Mouse (Mus musculus) heart, embryonic 13.5 days (tissue): ENCODE data around the gene Slc9b1. TPM values are rescaled to one million over a fixed set of nuclear protein-coding genes. Genes with fewer than 3 reads are reported as not detected.

Experiments
- ATAC-seq: fragments of 200-750 bp; cut with Nextera tagmentation; 2 replicates; pipeline ENCODE4 v1.8.0; 2017; ENCODE audit warnings: moderate TSS enrichment; ENCODE audit not compliant: insufficient number of reproducible peaks, low FRiP score, low TSS enrichment; ENCODE audit errors: extremely low read depth
- H3K27ac ChIP-seq: fragments of 300-500 bp; sonication (generic); replicated peaks from 2 replicates; pipeline ENCODE4 v1.5.1; 2015; ENCODE audit warnings: moderate library complexity, mild to moderate bottlenecking, inconsistent platforms
- H3K27me3 ChIP-seq: fragments of 300-500 bp; sonication (generic); replicated peaks from 2 replicates; pipeline ENCODE4 v1.6.1; 2015; ENCODE audit warnings: mild to moderate bottlenecking, inconsistent platforms
- H3K36me3 ChIP-seq: fragments of 300-500 bp; sonication (generic); 2 replicates; pipeline ENCODE4 v1.6.1; 2015; ENCODE audit warnings: mild to moderate bottlenecking, inconsistent platforms
- H3K4me1 ChIP-seq: fragments of 300-500 bp; sonication (generic); 2 replicates; pipeline ENCODE4 v1.6.1; 2015; ENCODE audit warnings: inconsistent platforms
- H3K4me2 ChIP-seq: fragments of 300-500 bp; sonication (generic); 2 replicates; pipeline ENCODE4 v1.6.1; 2015; ENCODE audit warnings: inconsistent platforms, mild to moderate bottlenecking, moderate library complexity
- H3K4me3 ChIP-seq: fragments of 300-500 bp; sonication (generic); 2 replicates; pipeline ENCODE4 v1.5.1; 2015; ENCODE audit warnings: moderate library complexity, mild to moderate bottlenecking, inconsistent platforms
- H3K9ac ChIP-seq: fragments of 300-500 bp; sonication (generic); 2 replicates; pipeline ENCODE4 v1.6.1; 2015; ENCODE audit warnings: inconsistent platforms, mild to moderate bottlenecking, moderate library complexity
- H3K9me3 ChIP-seq: fragments of 300-500 bp; sonication (generic); 2 replicates; pipeline ENCODE4 v1.6.1; 2016; ENCODE audit warnings: inconsistent platforms
- WGBS: fragments of 180-500 bp; shearing (Covaris S2); methylation state at CpG from one replicate; pipeline ENCODE4 v1.1.7; 2015; ENCODE audit warnings: mixed read lengths; 5-methylcytosine and 5-hydroxymethylcytosine counted together
- polyA plus RNA-seq: library from polyadenylated mRNA; unstranded; fragments of >200 nt; fragmentation: Nextera tagmentation; extraction: Ambion mirVana; gene quantifications from 2 replicates; pipeline ENCODE4 v1.2.1, GENCODE M21; 2015

The Slc9b1 gene
- polyA plus RNA-seq, 1 experiment from 2014 or later, result not detected

- Histone ChIP-seq H3K9me3 (no peaks in the 10 kb centered on the region), H3K36me3 (no peaks in the 10 kb centered on the region), H3K27me3 (no peaks in the 10 kb centered on the region), H3K4me3 (no peak overlapping the region), H3K27ac (no peak overlapping the region), H3K4me2 (no peak overlapping the region), H3K9ac (no peak overlapping the region), H3K4me1 (peaks cover 39% of the 10 kb centered on the region)
- no peak for ATAC-seq
- 78% methylated on average over 3 of the region's 3 CpGs for WGBS
Observed at GRCm38 (mm10) chr3:135417245-135417644, 69.4 kb downstream of the Slc9b1 start.

- Histone ChIP-seq H3K4me2 (no peak overlapping the region), H3K9me3 (no peaks in the 10 kb centered on the region), H3K36me3 (no peaks in the 10 kb centered on the region), H3K27ac (no peak overlapping the region), H3K4me1 (peaks cover 36% of the 10 kb centered on the region), H3K9ac (no peak overlapping the region), H3K27me3 (no peaks in the 10 kb centered on the region), H3K4me3 (no peak overlapping the region)
- no peak for ATAC-seq
- 61% methylated on average over 3 of the region's 3 CpGs for WGBS
Observed at GRCm38 (mm10) chr3:135417799-135418198, 70.0 kb downstream of the Slc9b1 start.

- no peaks in the 10 kb centered on the region for H3K9me3 ChIP-seq
- H3K27ac ChIP-seq, result no peak overlapping the region
- H3K4me2 ChIP-seq, result no peak overlapping the region
- WGBS, result 81% methylated on average over 9 of the region's 9 CpGs
- H3K36me3 ChIP-seq, result no peaks in the 10 kb centered on the region
- ATAC-seq, result no peak
- H3K4me3 ChIP-seq, result no peak overlapping the region
- peak overlapping the region; percentile 47 for H3K9ac ChIP-seq
- peaks cover 24% of the 10 kb centered on the region for H3K4me1 ChIP-seq
- no peaks in the 10 kb centered on the region for H3K27me3 ChIP-seq
Observed at GRCm38 (mm10) chr3:135420542-135421309, 72.9 kb downstream of the Slc9b1 start.

GRCm38 (mm10) chr3:135421310-135421594 lies 73.4 kb downstream of the Slc9b1 start:
- no peak for ATAC-seq
- Histone ChIP-seq H3K27me3 (no peaks in the 10 kb centered on the region), H3K4me2 (peak overlapping the region; percentile 82; the same call in 1 of the 2 replicates), H3K27ac (no peak overlapping the region), H3K36me3 (no peaks in the 10 kb centered on the region), H3K9me3 (no peaks in the 10 kb centered on the region), H3K4me3 (peak overlapping the region; percentile 80; the same call in 1 of the 2 replicates), H3K9ac (peak overlapping the region; percentile 47), H3K4me1 (peaks cover 24% of the 10 kb centered on the region)

GRCm38 (mm10) chr3:135422232-135422855 lies 74.5 kb downstream of the Slc9b1 start:
- Histone ChIP-seq H3K36me3 (0 out of 2 replicates have a peak, but pooled peaks cover 3% of the 10 kb centered on the region), H3K4me1 (peaks cover 24% of the 10 kb centered on the region), H3K9me3 (no peaks in the 10 kb centered on the region), H3K27me3 (no peaks in the 10 kb centered on the region), H3K27ac (peak overlapping the region; percentile 98), H3K4me2 (peak overlapping the region; percentile 82), H3K4me3 (peak overlapping the region; percentile 80), H3K9ac (peak overlapping the region; percentile 91)
- 22% methylated on average over 8 of the region's 8 CpGs for WGBS
- ATAC-seq, result no peak

- Histone ChIP-seq H3K9ac (peak overlapping the region; percentile 91), H3K27ac (peak overlapping the region; percentile 98), H3K9me3 (no peaks in the 10 kb centered on the region), H3K36me3 (peaks cover 8% of the 10 kb centered on the region), H3K4me3 (peak overlapping the region; percentile 80), H3K27me3 (no peaks in the 10 kb centered on the region), H3K4me1 (peaks cover 24% of the 10 kb centered on the region), H3K4me2 (peak overlapping the region; percentile 82)
- ATAC-seq, result peak; percentile 97
- under 1% methylated on average over 99 of the region's 103 CpGs for WGBS
Observed at GRCm38 (mm10) chr3:135422856-135423607, 75.2 kb downstream of the Slc9b1 start.

GRCm38 (mm10) chr3:135423608-135424212 lies 75.9 kb downstream of the Slc9b1 start, which contains the start of gene Cisd2:
TSS of gene Cisd2 (minus strand) at chr3:135423925.
- Histone ChIP-seq H3K27me3 (no peaks in the 10 kb centered on the region), H3K36me3 (peaks cover 14% of the 10 kb centered on the region), H3K9me3 (no peaks in the 10 kb centered on the region), H3K4me3 (peak within 1 kb of the TSS; percentile 80), H3K4me1 (peaks cover 24% of the 10 kb centered on the region), H3K9ac (peak within 1 kb of the TSS; percentile 91), H3K4me2 (peak within 1 kb of the TSS; percentile 82), H3K27ac (peak within 1 kb of the TSS; percentile 98)
- WGBS, result 2% methylated on average over 8 of the region's 8 CpGs
- ATAC-seq, result no peak; the same call in 1 of the 2 replicates

GRCm38 (mm10) chr3:135436901-135437616 lies 89.2 kb downstream of the Slc9b1 start:
- Histone ChIP-seq H3K36me3 (peaks cover 20% of the 10 kb centered on the region), H3K27ac (peak overlapping the region; percentile 82), H3K9me3 (no peaks in the 10 kb centered on the region), H3K4me3 (peak overlapping the region; percentile 97), H3K4me2 (peak overlapping the region; percentile 76), H3K27me3 (no peaks in the 10 kb centered on the region), H3K4me1 (peaks cover 17% of the 10 kb centered on the region), H3K9ac (peak overlapping the region; percentile 86)
- ATAC-seq, result no peak
- 54% methylated on average over 14 of the region's 14 CpGs for WGBS

- peak; percentile 83 for ATAC-seq
Observed at GRCm38 (mm10) chr3:135437758-135438495, 90.1 kb downstream of the Slc9b1 start, which contains the start of gene Ube2d3. TSS of gene Ube2d3 (plus strand) at chr3:135438149.

GRCm38 (mm10) chr3:135438531-135438912 lies 90.7 kb downstream of the Slc9b1 start:
- under 1% methylated on average over 33 of the region's 50 CpGs for WGBS
- H3K9ac ChIP-seq, result peak overlapping the region; percentile 98
- peaks cover 29% of the 10 kb centered on the region for H3K4me1 ChIP-seq
- peaks cover 21% of the 10 kb centered on the region for H3K36me3 ChIP-seq
- ATAC-seq, result peak; percentile 67
- H3K9me3 ChIP-seq, result no peaks in the 10 kb centered on the region
- H3K27ac ChIP-seq, result peak overlapping the region; percentile 100
- peak overlapping the region; percentile 92 for H3K4me2 ChIP-seq
- no peaks in the 10 kb centered on the region for H3K27me3 ChIP-seq
- H3K4me3 ChIP-seq, result peak overlapping the region; percentile 97

More at GRCm38 (mm10) chr3:135437758-135438495, 90.1 kb downstream of the Slc9b1 start, which contains the start of gene Ube2d3:
- H3K4me2 ChIP-seq, result peak within 1 kb of the TSS; percentile 92
- H3K4me1 ChIP-seq, result peaks cover 23% of the 10 kb centered on the region
- peaks cover 21% of the 10 kb centered on the region for H3K36me3 ChIP-seq
- no peaks in the 10 kb centered on the region for H3K9me3 ChIP-seq
- H3K27me3 ChIP-seq, result no peaks in the 10 kb centered on the region
- peak within 1 kb of the TSS; percentile 97 for H3K4me3 ChIP-seq
- peak within 1 kb of the TSS; percentile 100 for H3K27ac ChIP-seq
- peak within 1 kb of the TSS; percentile 98 for H3K9ac ChIP-seq
- under 1% methylated on average over 56 of the region's 56 CpGs for WGBS
